Mouse (Mus musculus) kidney, postnatal 0 days (tissue): ENCODE results near the gene She. TPM values are rescaled to one million over a fixed set of nuclear protein-coding genes. Genes with fewer than 3 reads are reported as not detected.

Experiments
- ATAC-seq: fragments of 200-750 bp; cut with Nextera tagmentation; replicated peaks from 2 replicates; pipeline ENCODE4 v1.8.0; 2017; ENCODE audit warnings: low read depth, moderate number of reproducible peaks, moderate TSS enrichment, moderate library complexity; ENCODE audit not compliant: low FRiP score
- DNase-seq: peaks from one replicate; pipeline ENCODE4 v3.0.0-alpha.2; 2016; ENCODE audit warnings: low spot score
- H3K27ac ChIP-seq: fragments of 300-500 bp; sonication (generic); 2 replicates; pipeline ENCODE4 v1.5.1; 2014; ENCODE audit warnings: mild to moderate bottlenecking
- H3K27me3 ChIP-seq: fragments of 300-500 bp; sonication (generic); 2 replicates; pipeline ENCODE4 v1.6.1; 2014; ENCODE audit warnings: low read length, mixed read lengths; ENCODE audit not compliant: insufficient read depth
- H3K36me3 ChIP-seq: fragments of 300-500 bp; sonication (generic); 2 replicates; pipeline ENCODE4 v1.6.1; 2014; ENCODE audit warnings: low read length, mixed read lengths; ENCODE audit not compliant: insufficient read depth
- H3K4me1 ChIP-seq: fragments of 300-500 bp; sonication (generic); replicated peaks from 2 replicates; pipeline ENCODE4 v1.6.1; 2014; ENCODE audit warnings: antibody characterized with exemption, low read length, mixed read lengths; ENCODE audit not compliant: insufficient read depth
- H3K4me2 ChIP-seq: fragments of 300-500 bp; sonication (generic); 2 replicates; pipeline ENCODE4 v1.6.1; 2014; ENCODE audit warnings: mild to moderate bottlenecking, low read length, moderate library complexity, mixed read lengths
- H3K4me3 ChIP-seq: fragments of 300-500 bp; sonication (generic); replicated peaks from 2 replicates; pipeline ENCODE4 v1.5.1; 2014; ENCODE audit warnings: low read depth, low read length
- H3K9ac ChIP-seq: fragments of 300-500 bp; sonication (generic); 2 replicates; pipeline ENCODE4 v1.6.1; 2014; ENCODE audit warnings: low read depth, low read length
- H3K9me3 ChIP-seq: fragments of 300-500 bp; sonication (generic); replicated peaks from 2 replicates; pipeline ENCODE4 v1.6.1; 2016; ENCODE audit warnings: low read length, inconsistent platforms, mixed read lengths
- CTCF ChIP-seq: IDR thresholded peaks from 2 replicates; pipeline ENCODE4 v1.5.1; 2016; ENCODE audit warnings: antibody characterized with exemption, low read depth, mild to moderate bottlenecking, moderate library complexity
- WGBS: fragments of 180-500 bp; shearing (Covaris S2); extraction: QIAGEN DNeasy Blood & Tissue Kit; methylation state at CpG from one replicate; pipeline ENCODE4 v1.1.7; 2014; 5-methylcytosine and 5-hydroxymethylcytosine counted together
- polyA plus RNA-seq: library from polyadenylated mRNA; unstranded; fragments of >200 nt; fragmentation: Nextera tagmentation; extraction: Ambion mirVana; gene quantifications from 2 replicates; pipeline ENCODE4 v1.2.1, GENCODE M21; 2015

Gene She
- polyA plus RNA-seq, 1 experiment from 2014 or later = 5.9 TPM

- Histone ChIP-seq H3K27me3 (no peaks in the 10 kb centered on the region), H3K36me3 (no peaks in the 10 kb centered on the region), H3K27ac (peak overlapping the region; percentile 40; the same call in 1 of the 2 replicates), H3K4me1 (no peaks in the 10 kb centered on the region), H3K4me3 (no peak overlapping the region), H3K4me2 (no peak overlapping the region), H3K9me3 (no peaks in the 10 kb centered on the region), H3K9ac (no peak overlapping the region)
- 0 out of 2 replicates have a peak, but pooled peaks have one; percentile 32 for TF ChIP-seq CTCF
- no peak for ATAC-seq
- DNase-seq = peak; percentile 69
- 30% methylated on average over 9 of the region's 9 CpGs for WGBS
Measured at GRCm38 (mm10) chr3:89843148-89843547, 12.0 kb downstream of the She start.

- H3K4me3 ChIP-seq = no peak overlapping the region
- H3K9me3 ChIP-seq = no peaks in the 10 kb centered on the region
- H3K9ac ChIP-seq = no peak overlapping the region
- no peaks in the 10 kb centered on the region for H3K27me3 ChIP-seq
- no peak for DNase-seq
- no peak overlapping the region for H3K4me2 ChIP-seq
- TF ChIP-seq CTCF = no peak
- 75% methylated on average over 9 of the region's 9 CpGs for WGBS
- no peak overlapping the region for H3K27ac ChIP-seq
- H3K36me3 ChIP-seq = no peaks in the 10 kb centered on the region
- ATAC-seq = no peak
- H3K4me1 ChIP-seq = no peaks in the 10 kb centered on the region
Measured at GRCm38 (mm10) chr3:89845814-89846213, 14.6 kb downstream of the She start.

- peak overlapping the region; percentile 36 for H3K27ac ChIP-seq
- H3K4me3 ChIP-seq = no peak overlapping the region
- no peak for ATAC-seq
- H3K4me1 ChIP-seq = no peaks in the 10 kb centered on the region
- no peak overlapping the region for H3K4me2 ChIP-seq
- H3K9ac ChIP-seq = no peak overlapping the region
- WGBS = 79% methylated on average over 3 of the region's 3 CpGs
- DNase-seq = no peak
- peak; percentile 18; the same call in 1 of the 2 replicates for TF ChIP-seq CTCF
- no peaks in the 10 kb centered on the region for H3K9me3 ChIP-seq
- no peaks in the 10 kb centered on the region for H3K27me3 ChIP-seq
- H3K36me3 ChIP-seq = no peaks in the 10 kb centered on the region
Measured at GRCm38 (mm10) chr3:89847126-89847525, 16.0 kb downstream of the She start.

- Histone ChIP-seq H3K9ac (no peak overlapping the region), H3K27me3 (no peaks in the 10 kb centered on the region), H3K9me3 (no peaks in the 10 kb centered on the region), H3K4me2 (no peak overlapping the region), H3K4me1 (no peaks in the 10 kb centered on the region), H3K4me3 (no peak overlapping the region), H3K27ac (peak overlapping the region; percentile 77), H3K36me3 (no peaks in the 10 kb centered on the region)
- DNase-seq = peak; percentile 63
- 63% methylated on average over 6 of the region's 6 CpGs for WGBS
- ATAC-seq = 0 out of 2 replicates have a peak, but pooled peaks have one; percentile 21
- no peak for TF ChIP-seq CTCF
Measured at GRCm38 (mm10) chr3:89847596-89847995, 16.4 kb downstream of the She start.

- ATAC-seq (no peak), DNase-seq (no peak)
Measured at GRCm38 (mm10) chr3:89848083-89848482, 16.9 kb downstream of the She start.

GRCm38 (mm10) chr3:89853752-89854151, 22.6 kb downstream of the She start:
- peak overlapping the region; percentile 77 for H3K27ac ChIP-seq
- H3K9ac ChIP-seq = no peak overlapping the region
- no peak overlapping the region for H3K4me2 ChIP-seq
- 68% methylated on average over 5 of the region's 5 CpGs for WGBS
- TF ChIP-seq CTCF = no peak; the same call in 1 of the 2 replicates
- no peak overlapping the region for H3K4me3 ChIP-seq
- H3K9me3 ChIP-seq = no peaks in the 10 kb centered on the region
- H3K4me1 ChIP-seq = no peaks in the 10 kb centered on the region
- no peaks in the 10 kb centered on the region for H3K36me3 ChIP-seq
- ATAC-seq (no peak; the same call in 1 of the 2 replicates), DNase-seq (peak; percentile 63)
- no peaks in the 10 kb centered on the region for H3K27me3 ChIP-seq

More at GRCm38 (mm10) chr3:89848083-89848482, 16.9 kb downstream of the She start:
- H3K4me3 ChIP-seq = no peak overlapping the region
- no peak overlapping the region for H3K9ac ChIP-seq
- H3K4me2 ChIP-seq = no peak overlapping the region
- WGBS = 67% methylated on average over 6 of the region's 6 CpGs
- peak overlapping the region; percentile 77 for H3K27ac ChIP-seq
- no peaks in the 10 kb centered on the region for H3K36me3 ChIP-seq
- TF ChIP-seq CTCF = no peak
- no peaks in the 10 kb centered on the region for H3K4me1 ChIP-seq
- H3K9me3 ChIP-seq = no peaks in the 10 kb centered on the region
- no peaks in the 10 kb centered on the region for H3K27me3 ChIP-seq

GRCm38 (mm10) chr3:89857353-89857752, 26.2 kb downstream of the She start:
- ATAC-seq (no peak), DNase-seq (no peak)
- H3K27ac ChIP-seq = no peak overlapping the region
- H3K36me3 ChIP-seq = no peaks in the 10 kb centered on the region
- no peak overlapping the region for H3K4me3 ChIP-seq
- 96% methylated on average over 3 of the region's 3 CpGs for WGBS
- H3K4me2 ChIP-seq = no peak overlapping the region
- H3K9ac ChIP-seq = no peak overlapping the region
- no peaks in the 10 kb centered on the region for H3K27me3 ChIP-seq
- TF ChIP-seq CTCF = peak; percentile 63
- no peaks in the 10 kb centered on the region for H3K4me1 ChIP-seq
- no peaks in the 10 kb centered on the region for H3K9me3 ChIP-seq
